Mouse (Mus musculus) C3H10T1/2 (cell line): Measurements from ENCODE around the gene Gm3402. TPM values are rescaled to one million over a fixed set of nuclear protein-coding genes. Genes with fewer than 3 reads are reported as not detected.

ENCODE experiments used
- polyA plus RNA-seq, 2 experiments: library from polyadenylated mRNA; unstranded; fragments of >200 nt; fragmentation: generic; extraction: Trizol; gene quantifications; one replicate each; pipeline ENCODE4 v1.2.1; 2012; ENCODE audit warnings: missing spikeins in 2 of 2

Gene Gm3402
- not detected for polyA plus RNA-seq

GRCm38 (mm10) chr5:146513823-146514222, at the start of gene Gm3402:
Gene Gm3402, plus strand, starts transcription at chr5:146514123.

DNA sequence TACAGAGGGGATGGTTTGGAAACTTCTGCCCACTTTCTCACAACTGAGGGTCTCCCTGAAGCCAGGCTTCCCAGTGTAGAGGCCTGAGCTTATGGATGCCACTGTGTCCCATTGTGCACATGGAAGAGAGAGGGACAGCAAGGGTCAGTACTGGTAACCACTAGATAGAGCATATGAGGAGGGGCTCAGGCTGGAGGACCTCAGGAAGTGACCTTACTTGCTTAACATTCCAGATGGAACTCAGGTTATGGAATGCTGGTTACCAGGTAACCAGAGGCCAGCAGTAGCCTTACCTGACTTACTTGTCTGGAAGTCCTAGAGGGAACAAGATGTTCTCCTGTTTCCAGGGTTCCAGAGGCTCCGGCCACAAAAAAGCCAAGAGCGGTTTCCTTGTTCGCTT, 32.3 kb upstream of the Gm3402 start, which contains the start of gene Gm6408:
Gm6408 (plus strand) TSS at position 301 of the 400 bp plus-strand sequence.

GRCm38 (mm10) chr5:146491063-146491462, 22.9 kb upstream of the Gm3402 start, which contains the start of gene Gm6370:
Gene Gm6370, plus strand, starts transcription at chr5:146491363.

DNA sequence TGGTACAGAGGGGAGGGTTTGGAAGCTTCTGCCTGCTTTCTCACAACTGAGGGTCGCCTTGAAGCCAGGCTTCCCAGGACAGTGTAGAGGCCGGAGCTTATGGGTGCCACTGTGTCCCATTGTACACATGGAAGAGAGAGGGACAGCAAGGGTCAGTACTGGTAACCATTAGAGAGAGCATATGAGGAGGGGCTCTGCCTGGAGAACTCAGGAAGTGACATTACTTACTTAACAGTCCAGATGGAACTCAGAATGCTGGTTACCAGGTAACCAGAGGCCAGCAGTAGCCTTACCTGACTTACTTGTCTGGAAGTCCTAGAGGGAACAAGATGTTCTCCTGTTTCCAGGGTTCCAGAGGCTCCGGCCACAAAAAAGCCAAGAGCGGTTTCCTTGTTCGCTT, 11.8 kb upstream of the Gm3402 start, which contains the start of gene 4930449I24Rik:
4930449I24Rik (plus strand) TSS at position 301 of the 400 bp plus-strand sequence.

GRCm38 (mm10) chr5:146525501-146525900, 11.6 kb downstream of the Gm3402 start, which contains the start of gene Gm3404:
Gene Gm3404, plus strand, starts transcription at chr5:146525801.

DNA sequence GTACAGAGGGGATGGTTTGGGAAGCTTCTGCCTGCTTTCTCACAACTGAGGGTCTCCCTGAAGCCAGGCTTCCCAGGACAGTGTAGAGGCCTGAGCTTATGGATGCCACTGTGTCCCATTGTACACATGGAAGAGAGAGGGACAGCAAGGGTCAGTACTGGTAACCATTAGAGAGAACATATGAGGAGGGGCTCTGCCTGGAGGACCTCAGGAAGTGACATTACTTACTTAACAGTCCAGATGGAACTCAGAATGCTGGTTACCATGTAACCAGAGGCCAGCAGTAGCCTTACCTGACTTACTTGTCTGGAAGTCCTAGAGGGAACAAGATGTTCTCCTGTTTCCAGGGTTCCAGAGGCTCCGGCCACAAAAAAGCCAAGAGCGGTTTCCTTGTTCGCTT, 23.4 kb downstream of the Gm3402 start, which contains the start of gene Gm3409:
Gm3409 (plus strand) TSS at position 301 of the 400 bp plus-strand sequence.

DNA sequence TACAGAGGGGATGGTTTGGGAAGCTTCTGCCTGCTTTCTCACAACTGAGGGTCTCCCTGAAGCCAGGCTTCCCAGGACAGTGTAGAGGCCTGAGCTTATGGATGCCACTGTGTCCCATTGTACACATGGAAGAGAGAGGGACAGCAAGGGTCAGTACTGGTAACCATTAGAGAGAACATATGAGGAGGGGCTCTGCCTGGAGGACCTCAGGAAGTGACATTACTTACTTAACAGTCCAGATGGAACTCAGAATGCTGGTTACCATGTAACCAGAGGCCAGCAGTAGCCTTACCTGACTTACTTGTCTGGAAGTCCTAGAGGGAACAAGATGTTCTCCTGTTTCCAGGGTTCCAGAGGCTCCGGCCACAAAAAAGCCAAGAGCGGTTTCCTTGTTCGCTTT, 41.9 kb downstream of the Gm3402 start, which contains the start of gene Gm3415:
Gm3415 (plus strand) TSS at position 301 of the 400 bp plus-strand sequence.

Other genes starting within 250 kb of the Gm3402 start
- not detected for gene Wasf3, start 129.1 kb upstream of the Gm3402 start, polyA plus RNA-seq
- gene Gm6408, start 32.2 kb upstream of the Gm3402 start, polyA plus RNA-seq, result not detected
- gene Gm6370, start 22.8 kb upstream of the Gm3402 start, polyA plus RNA-seq, result not detected
- not detected for gene 4930449I24Rik, start 11.7 kb upstream of the Gm3402 start, polyA plus RNA-seq
- gene Gm3404, start 11.7 kb downstream of the Gm3402 start, polyA plus RNA-seq, result not detected
- gene Gm3409, start 23.5 kb downstream of the Gm3402 start, polyA plus RNA-seq, result not detected
- gene Gm3415, start 42.0 kb downstream of the Gm3402 start, polyA plus RNA-seq, result not detected
- gene Gpr12, start 71.1 kb downstream of the Gm3402 start, polyA plus RNA-seq, result not detected